ENCODE assay signal across 22 mouse cellular contexts in genomic region chr8:95223969-95224368, GRCm38 (mm10). TPM values are rescaled to one million over a fixed set of nuclear protein-coding genes. Genes with fewer than 3 reads are reported as not detected.
DNase-seq lines count a peak whose midpoint lies in the region; ATAC-seq and TF ChIP-seq lines count a peak whose summit lies in the region.
"Had no signal": no experiment of that assay in that cellular context is flagged by ENCODE, and none has a peak within 500 bp of the region (broad histone marks: within the 10 kb centered on the region; RNA-seq: fewer than 3 reads in every experiment).

No protein-coding gene starts in this region.

- DNase-seq in MEL (ENCODE audit: low read depth, low spot score): peak; percentile 61
- DNase-seq in layer of hippocampus, adult 9-10 months (ENCODE audit: low spot score): no peak
- DNase-seq: adrenal gland, adult 8-10 months; adrenal gland, postnatal 14 days; adrenal gland, postnatal 36 days; cerebellum, adult 11-12 months; cerebellum, adult 2 months; cerebellum, adult 9-10 months; cerebellum, postnatal 10 days; cerebellum, postnatal 25 days; embryo, embryonic 11 days had no signal

- 0 out of 2 replicates have a peak, but pooled peaks have one; percentile 29 for ATAC-seq in common myeloid progenitor, adult 5-6 weeks (replicated peaks; ENCODE audit: low read depth, poor library complexity, severe bottlenecking)
- ATAC-seq in megakaryocyte-erythroid progenitor cell, adult 5-6 weeks (replicated peaks; ENCODE audit: low FRiP score, low TSS enrichment, poor library complexity, severe bottlenecking): peak; percentile 81
- ATAC-seq in activated CD4-positive, CD25-positive, alpha-beta regulatory T cell, adult 4 months: no peak
- ATAC-seq: forebrain, embryonic 14.5 days; forebrain, embryonic 16.5 days; Patski had no signal

- TF ChIP-seq EP300 in MEL (IDR thresholded peaks at IDR 0.05; ENCODE audit: low read depth in 1 of 2, low read length in 2 of 2): peak; percentile 50 to 71; a peak in 3 of 4 replicates

- no peak for TF ChIP-seq RAD21 in MEL (IDR thresholded peaks at IDR 0.05; ENCODE audit: low read depth, low read length)

- peak overlapping the region; percentile 37; the same call in 1 of the 2 replicates for H3K27ac ChIP-seq in MEL (ENCODE audit: control insufficient read depth, low read depth, low read length)
- H3K27ac ChIP-seq: embryonic facial prominence, embryonic 13.5 days; embryonic facial prominence, embryonic 15.5 days; forebrain, embryonic 10.5 days; forebrain, embryonic 12.5 days had no signal

- H3K36me3 ChIP-seq in MEL (ENCODE audit: control insufficient read depth in 1 of 2, insufficient read depth in 2 of 2, low read length in 2 of 2): peaks cover 0 to 17% of the 10 kb centered on the region in 2 experiments; a peak in 2 of 4 replicates
- H3K36me3 ChIP-seq: embryonic facial prominence, embryonic 13.5 days; embryonic facial prominence, embryonic 15.5 days; forebrain, embryonic 10.5 days; forebrain, embryonic 12.5 days had no signal

- no peak for TF ChIP-seq CTCF in MEL (IDR thresholded peaks at IDR 0.05 in 2 of 3, conservative IDR thresholded peaks at IDR 0.05 in 1 of 3; ENCODE audit: control insufficient read depth in 1 of 3, insufficient read depth in 1 of 3, low read depth in 2 of 3, low read length in 3 of 3, poor library complexity in 1 of 3, severe bottlenecking in 1 of 3)

- no peak overlapping the region; the same call in 1 of the 2 replicates for H3K9ac ChIP-seq in MEL (ENCODE audit: control insufficient read depth, low read depth, low read length, poor library complexity, severe bottlenecking)
- H3K9ac ChIP-seq: embryonic facial prominence, embryonic 13.5 days; embryonic facial prominence, embryonic 15.5 days; forebrain, embryonic 12.5 days had no signal

- H3K79me2 ChIP-seq in MEL (ENCODE audit: control insufficient read depth, insufficient read depth, low read length, poor library complexity): no peaks in the 10 kb centered on the region

- H3K27me3 ChIP-seq in MEL (ENCODE audit: control insufficient read depth in 1 of 2, insufficient read depth in 2 of 2, low read length in 2 of 2): no peaks in the 10 kb centered on the region
- H3K27me3 ChIP-seq: embryonic facial prominence, embryonic 13.5 days; embryonic facial prominence, embryonic 15.5 days; forebrain, embryonic 12.5 days; Patski had no signal

- H3K9me3 ChIP-seq in MEL (replicated peaks; ENCODE audit: insufficient read depth, low read length): no peaks in the 10 kb centered on the region
- H3K9me3 ChIP-seq: embryonic facial prominence, embryonic 13.5 days; embryonic facial prominence, embryonic 15.5 days; forebrain, embryonic 10.5 days; forebrain, embryonic 12.5 days had no signal

- TF ChIP-seq POLR2A in MEL (IDR thresholded peaks at IDR 0.05; ENCODE audit: control insufficient read depth in 1 of 2, insufficient read depth in 1 of 2, low read depth in 1 of 2, low read length in 2 of 2, poor library complexity in 1 of 2): no peak

- peaks cover 16 to 22% of the 10 kb centered on the region in 2 experiments; a peak in 3 of 4 replicates for H3K4me1 ChIP-seq in MEL (ENCODE audit: control insufficient read depth in 1 of 2, insufficient read depth in 2 of 2, low read length in 2 of 2)
- H3K4me1 ChIP-seq: forebrain, embryonic 12.5 days had no signal

- peak overlapping the region in 1 of 2 experiments; percentile 2; a peak in 1 of 4 replicates for H3K4me3 ChIP-seq in MEL (ENCODE audit: control insufficient read depth in 1 of 2, insufficient read depth in 1 of 2, low read depth in 2 of 2, low read length in 2 of 2)
- H3K4me3 ChIP-seq: embryonic facial prominence, embryonic 13.5 days; embryonic facial prominence, embryonic 15.5 days; erythroblast, embryonic 14.5 days; forebrain, embryonic 10.5 days; forebrain, embryonic 12.5 days had no signal

TF ChIP-seq in MEL, 35 proteins besides CTCF, POLR2A, EP300 and RAD21:
- TF ChIP-seq GATA1 (IDR thresholded peaks at IDR 0.05; ENCODE audit: low read depth, low read length): peak; percentile 77
- TF ChIP-seq ETS1 (IDR thresholded peaks at IDR 0.05; ENCODE audit: low read depth, low read length): 0 out of 2 replicates have a peak, but pooled peaks have one; percentile 15
- no peak for TF ChIP-seq USF1 (IDR thresholded peaks at IDR 0.05; ENCODE audit: low read depth, low read length)

RNA-seq across cellular contexts. Expression of gene Kifc3, which starts 21.4 kb away (rescaled TPM):
- total RNA-seq in MEL (2012; rRNA removed): 9.0 and 10.6 TPM in 2 replicates
- polyA plus RNA-seq in MEL (2012; ENCODE audit: insufficient read depth in 1 of 2, insufficient read length in 2 of 2, low read depth in 1 of 2, low replicate concordance in 2 of 2, missing spikeins in 1 of 2): 10 to 100 TPM in 1 of 2 experiments, not detected in 1; 19.1 TPM
- total RNA-seq in common myeloid progenitor, adult 5-6 weeks (2017): 0.73 and 1.4 TPM in 2 replicates
- 0.99 TPM in 1 of 2 replicates, not detected in the other for total RNA-seq in megakaryocyte-erythroid progenitor cell, adult 5-6 weeks (2014; fragmentation: Nextera tagmentation)
- 0.61 and 1.4 TPM in 2 replicates for total RNA-seq in megakaryocyte-erythroid progenitor cell, adult 5-6 weeks (2017)
- 1 to 10 TPM in 1 of 2 experiments, not detected in 1; 1.3 TPM for polyA plus RNA-seq in activated CD4-positive, CD25-positive, alpha-beta regulatory T cell, adult 4 months (2017; shearing (Covaris generic))
